Mouse (Mus musculus) brain, embryonic 14.5 days (tissue): Measurements from ENCODE around the gene Vil1.

Experiments used
- CTCF ChIP-seq: fragments of 200-500 bp; IDR thresholded peaks from 2 replicates; pipeline ENCODE4 v1.5.1; 2012; ENCODE audit warnings: inconsistent platforms, mild to moderate bottlenecking, moderate library complexity, borderline replicate concordance; ENCODE audit not compliant: insufficient read depth, insufficient read length; ENCODE audit errors: extremely low read depth
- POLR2A ChIP-seq: fragments of 200-500 bp; IDR thresholded peaks from 2 replicates; pipeline ENCODE4 v1.6.1; 2012; ENCODE audit warnings: mild to moderate bottlenecking, inconsistent platforms, borderline replicate concordance; ENCODE audit not compliant: poor library complexity, insufficient read depth, insufficient read length, severe bottlenecking; ENCODE audit errors: extremely low read depth

GRCm38 (mm10) chr1:74373372-74373771 is 35.8 kb upstream of the Vil1 start:
- TF ChIP-seq POLR2A (no peak), CTCF (no peak)
